Mouse (Mus musculus) lung, adult 2 months (tissue): Measurements from ENCODE around the gene Pld5.

ENCODE experiments used
- CTCF ChIP-seq: fragments of 200-500 bp; IDR thresholded peaks from 2 replicates; pipeline ENCODE4 v1.5.1; 2011; ENCODE audit warnings: mild to moderate bottlenecking, low read length, control low read depth; ENCODE audit not compliant: insufficient read depth
- POLR2A ChIP-seq: fragments of 200-500 bp; IDR thresholded peaks from 2 replicates; pipeline ENCODE4 v1.6.1; 2011; ENCODE audit warnings: low read depth, mild to moderate bottlenecking, control low read depth, low read length, borderline replicate concordance; ENCODE audit errors: extremely low read depth

DNA sequence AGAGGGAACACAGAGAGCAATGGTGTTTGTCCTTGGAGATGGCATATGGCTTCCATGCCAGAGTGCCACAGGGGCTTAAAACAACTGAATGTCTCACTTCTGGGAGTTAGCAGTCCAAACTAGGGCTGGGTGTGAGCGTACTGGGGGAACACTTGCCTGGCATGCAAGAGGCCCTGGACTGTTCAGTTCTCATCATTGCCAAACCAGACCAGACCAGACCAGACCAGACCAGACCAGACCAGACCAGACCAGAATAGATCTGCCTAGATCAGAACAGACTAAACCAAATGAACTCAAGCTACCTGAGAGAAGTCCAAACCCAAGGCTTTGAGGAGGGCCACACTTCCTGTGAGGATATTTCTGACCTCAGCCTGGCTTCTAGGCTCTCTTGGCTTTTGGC is 228.7 kb downstream of the Pld5 start:
- TF ChIP-seq POLR2A (no peak), CTCF (no peak)
